Mouse (Mus musculus): Measurements from ENCODE around the gene Taok3. TPM values are rescaled to one million over a fixed set of nuclear protein-coding genes. Genes with fewer than 3 reads are reported as not detected.

Gene Taok3
- polyA plus RNA-seq (2012; ENCODE audit: insufficient read depth, insufficient read length, missing spikeins): 5.6 and 6.3 TPM in 2 replicates

DNA sequence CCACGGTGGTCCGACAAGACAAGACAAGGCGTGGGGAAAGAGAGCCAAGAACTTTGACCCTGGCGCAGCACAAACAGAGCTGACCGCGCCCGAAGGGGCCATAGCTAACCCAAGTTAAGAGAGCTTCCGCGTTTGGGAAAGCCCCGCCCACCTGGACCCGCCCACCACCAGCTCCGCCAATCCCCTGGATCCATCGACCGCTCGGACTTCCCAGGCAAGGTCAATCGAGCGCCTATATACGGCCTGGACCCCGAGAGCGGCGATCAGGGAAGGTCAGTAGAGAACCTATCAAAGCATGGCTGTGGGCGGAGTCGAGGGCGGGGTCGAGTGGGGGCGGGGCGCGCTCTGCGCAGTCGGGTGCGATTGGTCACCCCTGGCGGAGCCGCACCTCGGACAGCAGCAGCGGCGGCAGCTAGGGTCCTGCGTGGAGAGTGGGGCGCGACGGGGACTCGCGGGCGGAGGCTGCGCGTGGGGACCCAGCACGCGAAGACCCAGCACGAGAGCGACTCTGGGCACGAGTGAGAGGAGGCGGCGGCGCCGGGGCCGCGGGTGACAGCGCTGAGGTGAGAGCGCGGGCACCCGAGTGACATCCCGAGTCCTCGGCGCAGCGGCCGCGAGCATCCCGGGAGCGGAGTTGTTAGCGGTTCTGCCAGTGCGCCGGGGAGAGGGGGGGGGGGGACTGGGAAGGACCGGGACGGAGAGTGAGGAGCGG is at the start of gene Taok3:
Gene Taok3, plus strand, starts transcription at position 353 of the 712 bp plus-strand sequence.
- H3K4me1 ChIP-seq (ENCODE audit: control insufficient read depth, insufficient read depth, insufficient read length, low read length): no peaks in the 10 kb centered on the region
- peak within 1 kb of the TSS; percentile 82 for H3K27ac ChIP-seq (replicated peaks; ENCODE audit: low read depth, low read length)
- H3K4me3 ChIP-seq (ENCODE audit: insufficient read depth, low read depth, low read length): peak within 1 kb of the TSS; percentile 91

DNA sequence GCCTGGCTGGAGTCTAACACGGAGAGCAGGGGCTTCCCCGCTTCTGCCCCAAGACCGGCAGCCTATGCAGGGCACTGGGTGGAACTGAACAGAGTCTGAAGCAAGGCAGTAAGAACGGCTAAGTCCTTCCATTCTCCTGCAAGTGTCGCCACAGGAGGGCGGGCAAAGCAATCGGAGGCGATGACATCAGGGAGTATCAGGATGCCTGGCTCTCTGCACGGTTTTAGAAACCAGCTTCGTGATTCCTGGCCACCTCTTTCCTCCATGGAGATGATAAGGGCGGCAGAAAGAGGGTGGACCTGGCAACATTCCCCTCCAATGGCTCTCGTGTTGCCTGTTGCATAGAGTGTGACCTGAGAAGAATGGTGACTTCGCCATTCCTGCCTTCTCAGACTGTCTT is 32.2 kb upstream of the Taok3 start:
- H3K27ac ChIP-seq (replicated peaks; ENCODE audit: low read depth, low read length): no peak overlapping the region
- H3K4me1 ChIP-seq (ENCODE audit: control insufficient read depth, insufficient read depth, insufficient read length, low read length): peaks cover 3% of the 10 kb centered on the region; the same call in 1 of the 2 replicates
- no peak overlapping the region for H3K4me3 ChIP-seq (ENCODE audit: insufficient read depth, low read depth, low read length)

DNA sequence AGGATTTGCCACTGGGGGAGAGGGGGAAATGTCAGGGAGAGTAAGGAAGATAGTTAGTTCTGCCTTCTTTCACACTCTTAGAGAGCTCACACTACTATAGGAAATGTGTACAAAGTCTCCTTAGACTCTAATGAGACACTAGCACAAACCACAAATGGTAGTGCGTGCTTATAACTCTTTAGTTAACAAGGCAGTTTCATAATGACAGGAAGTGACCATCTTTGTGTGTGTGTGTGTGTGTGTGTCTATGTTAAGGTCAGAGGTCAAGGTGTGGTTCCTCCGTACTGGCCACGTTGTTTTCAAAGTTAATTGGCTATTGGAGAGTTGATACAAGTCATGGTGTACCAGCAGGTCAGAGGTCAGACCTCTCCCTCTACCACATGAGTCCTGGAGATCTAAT is 30.8 kb upstream of the Taok3 start:
- Histone ChIP-seq H3K4me1 (ENCODE audit: control insufficient read depth, insufficient read depth, insufficient read length, low read length) (peaks cover 3% of the 10 kb centered on the region; the same call in 1 of the 2 replicates), H3K4me3 (ENCODE audit: insufficient read depth, low read depth, low read length) (no peak overlapping the region), H3K27ac (replicated peaks; ENCODE audit: low read depth, low read length) (no peak overlapping the region)

DNA sequence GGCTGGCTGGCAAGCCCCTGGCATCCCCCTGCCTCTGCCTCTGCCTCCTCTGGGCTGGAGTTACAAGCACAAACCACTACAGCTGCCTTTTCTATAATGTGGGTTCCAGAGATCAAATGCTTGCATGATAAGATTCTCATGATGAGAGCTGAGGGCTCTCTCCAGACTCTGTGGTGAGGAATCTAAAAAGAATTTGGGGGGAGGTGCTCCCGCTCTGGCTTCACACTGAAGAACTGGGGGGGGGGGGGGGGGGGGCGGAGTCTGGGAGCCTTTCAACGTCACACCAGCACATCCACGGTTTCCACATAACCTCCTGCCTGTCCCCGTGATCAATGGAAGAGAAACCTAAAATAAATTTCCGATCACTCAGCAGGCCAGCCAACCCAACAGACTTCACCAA is 30.1 kb upstream of the Taok3 start:
- H3K4me3 ChIP-seq (ENCODE audit: insufficient read depth, low read depth, low read length): no peak overlapping the region
- peaks cover 3% of the 10 kb centered on the region; the same call in 1 of the 2 replicates for H3K4me1 ChIP-seq (ENCODE audit: control insufficient read depth, insufficient read depth, insufficient read length, low read length)
- H3K27ac ChIP-seq (replicated peaks; ENCODE audit: low read depth, low read length): no peak overlapping the region

- Histone ChIP-seq H3K4me1 (ENCODE audit: control insufficient read depth, insufficient read depth, insufficient read length, low read length) (no peaks in the 10 kb centered on the region), H3K27ac (replicated peaks; ENCODE audit: low read depth, low read length) (no peak overlapping the region), H3K4me3 (ENCODE audit: insufficient read depth, low read depth, low read length) (no peak overlapping the region)
These were observed 25.5 kb upstream of the Taok3 start for GRCm38 (mm10) chr5:117094431-117094830.

GRCm38 (mm10) chr5:117096716-117097115 is 23.2 kb upstream of the Taok3 start:
- H3K4me3 ChIP-seq (ENCODE audit: insufficient read depth, low read depth, low read length): no peak overlapping the region
- no peaks in the 10 kb centered on the region for H3K4me1 ChIP-seq (ENCODE audit: control insufficient read depth, insufficient read depth, insufficient read length, low read length)

GRCm38 (mm10) chr5:117099008-117099407 is 20.9 kb upstream of the Taok3 start:
- no peaks in the 10 kb centered on the region for H3K4me1 ChIP-seq (ENCODE audit: control insufficient read depth, insufficient read depth, insufficient read length, low read length)
- H3K27ac ChIP-seq (replicated peaks; ENCODE audit: low read depth, low read length): no peak overlapping the region
- no peak overlapping the region for H3K4me3 ChIP-seq (ENCODE audit: insufficient read depth, low read depth, low read length)

More at GRCm38 (mm10) chr5:117096716-117097115, 23.2 kb upstream of the Taok3 start:
- no peak overlapping the region for H3K27ac ChIP-seq (replicated peaks; ENCODE audit: low read depth, low read length)

GRCm38 (mm10) chr5:117099742-117100141 is 20.2 kb upstream of the Taok3 start:
- no peaks in the 10 kb centered on the region for H3K4me1 ChIP-seq (ENCODE audit: control insufficient read depth, insufficient read depth, insufficient read length, low read length)

DNA sequence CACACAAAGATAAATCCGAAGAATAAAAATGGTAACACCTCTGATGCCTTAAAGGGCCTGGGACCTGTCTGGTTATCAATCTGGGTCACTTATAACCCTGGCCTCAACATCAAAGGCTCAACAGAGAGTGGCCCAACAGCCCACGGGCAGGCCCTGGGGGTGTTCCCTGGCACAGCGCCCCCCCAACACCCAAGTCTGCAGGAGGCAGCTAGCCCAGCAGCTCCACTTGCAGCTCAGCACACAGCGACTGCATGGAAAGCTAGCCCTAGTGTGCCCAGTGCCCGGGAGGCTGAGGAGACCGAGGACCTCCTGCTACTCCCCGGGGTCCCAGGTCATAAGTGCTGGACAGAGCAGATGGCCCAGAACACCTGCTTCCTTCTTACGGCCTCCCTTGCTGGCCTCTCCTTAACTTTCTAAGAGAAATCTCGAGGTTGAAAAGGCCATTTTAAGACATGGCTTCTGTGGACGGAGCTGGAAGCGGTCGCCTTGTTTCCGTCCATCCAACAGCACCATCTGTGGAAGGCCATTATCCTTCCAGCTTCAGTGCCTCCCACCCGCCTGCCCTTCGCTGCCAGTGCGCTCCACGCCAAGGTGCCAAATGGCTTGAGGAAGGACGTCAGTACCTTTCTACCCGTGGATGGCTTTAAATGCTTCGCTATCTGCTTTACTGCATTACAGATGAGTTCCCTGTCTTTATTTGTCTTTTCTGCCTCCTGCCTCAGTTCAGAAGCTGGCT is 16.6 kb upstream of the Taok3 start:
- H3K4me3 ChIP-seq (ENCODE audit: insufficient read depth, low read depth, low read length): no peak overlapping the region
- no peak overlapping the region for H3K27ac ChIP-seq (replicated peaks; ENCODE audit: low read depth, low read length)
- no peaks in the 10 kb centered on the region for H3K4me1 ChIP-seq (ENCODE audit: control insufficient read depth, insufficient read depth, insufficient read length, low read length)

More at GRCm38 (mm10) chr5:117099742-117100141, 20.2 kb upstream of the Taok3 start:
- H3K27ac ChIP-seq (replicated peaks; ENCODE audit: low read depth, low read length): no peak overlapping the region
- H3K4me3 ChIP-seq (ENCODE audit: insufficient read depth, low read depth, low read length): no peak overlapping the region

GRCm38 (mm10) chr5:117104329-117104728 is 15.6 kb upstream of the Taok3 start:
- no peak overlapping the region for H3K27ac ChIP-seq (replicated peaks; ENCODE audit: low read depth, low read length)
- H3K4me3 ChIP-seq (ENCODE audit: insufficient read depth, low read depth, low read length): no peak overlapping the region
- H3K4me1 ChIP-seq (ENCODE audit: control insufficient read depth, insufficient read depth, insufficient read length, low read length): no peaks in the 10 kb centered on the region; the same call in 1 of the 2 replicates

DNA sequence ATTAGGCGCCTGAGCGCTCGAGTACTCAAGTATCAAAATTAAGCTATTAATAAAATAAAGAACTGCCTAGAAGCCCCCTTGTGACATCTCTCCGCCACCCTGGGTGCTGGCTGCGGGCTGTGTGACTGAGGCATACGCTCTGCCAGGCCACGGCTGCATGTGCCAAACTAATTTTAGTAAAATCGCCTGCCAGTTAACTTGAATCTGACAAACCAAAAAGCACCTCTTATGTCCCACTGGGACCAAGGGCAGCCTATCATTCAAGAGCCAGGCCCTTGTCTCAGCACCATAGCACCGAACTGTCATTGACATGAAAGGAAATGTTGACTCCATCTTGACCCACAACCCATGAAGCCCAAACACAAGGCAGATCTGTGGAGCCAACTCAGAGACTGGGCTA is 14.2 kb upstream of the Taok3 start:
- no peak overlapping the region for H3K4me3 ChIP-seq (ENCODE audit: insufficient read depth, low read depth, low read length)
- no peak overlapping the region for H3K27ac ChIP-seq (replicated peaks; ENCODE audit: low read depth, low read length)
- no peaks in the 10 kb centered on the region; the same call in 1 of the 2 replicates for H3K4me1 ChIP-seq (ENCODE audit: control insufficient read depth, insufficient read depth, insufficient read length, low read length)

DNA sequence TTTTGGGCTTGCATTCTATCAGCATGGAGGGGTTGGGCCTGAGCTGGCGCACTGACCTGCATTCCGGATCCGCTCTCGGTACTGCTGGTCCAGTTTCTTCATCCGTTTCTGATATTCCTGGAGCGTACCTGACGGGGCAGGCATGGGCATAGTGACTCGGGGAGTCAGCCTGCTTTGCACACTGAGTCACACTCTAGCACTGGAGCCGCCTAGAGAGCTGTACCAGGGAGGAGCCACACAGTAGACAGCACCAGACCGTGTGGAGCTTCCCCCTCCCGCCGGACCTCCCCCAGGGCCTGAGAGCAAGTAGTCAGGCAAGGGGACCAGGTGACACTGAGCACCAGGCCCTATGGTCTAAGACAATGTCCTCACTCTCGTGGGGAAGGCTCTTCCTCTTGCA is 11.6 kb upstream of the Taok3 start:
- no peak overlapping the region for H3K27ac ChIP-seq (replicated peaks; ENCODE audit: low read depth, low read length)
- no peak overlapping the region for H3K4me3 ChIP-seq (ENCODE audit: insufficient read depth, low read depth, low read length)
- no peaks in the 10 kb centered on the region; the same call in 1 of the 2 replicates for H3K4me1 ChIP-seq (ENCODE audit: control insufficient read depth, insufficient read depth, insufficient read length, low read length)

DNA sequence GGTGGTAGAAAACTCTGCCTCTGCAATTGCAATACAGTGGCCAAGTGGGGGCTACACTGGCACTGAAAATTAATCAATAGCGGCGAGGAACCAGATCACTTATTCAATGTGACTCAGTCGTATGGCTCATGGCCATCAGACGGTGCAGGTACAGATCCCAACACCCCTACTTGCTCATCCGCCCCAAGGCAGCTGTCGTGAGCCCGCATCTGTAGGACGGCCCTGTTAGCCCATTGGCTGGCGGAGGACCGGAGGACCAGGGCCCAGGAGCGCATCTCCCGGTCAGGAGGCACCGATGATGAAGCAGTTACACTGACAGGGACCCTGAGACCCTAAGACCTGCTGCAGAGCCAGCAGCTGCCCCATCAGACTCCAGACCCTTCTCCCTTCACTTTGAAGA is 11.2 kb upstream of the Taok3 start:
- Histone ChIP-seq H3K4me1 (ENCODE audit: control insufficient read depth, insufficient read depth, insufficient read length, low read length) (no peaks in the 10 kb centered on the region; the same call in 1 of the 2 replicates), H3K4me3 (ENCODE audit: insufficient read depth, low read depth, low read length) (no peak overlapping the region), H3K27ac (replicated peaks; ENCODE audit: low read depth, low read length) (no peak overlapping the region)

GRCm38 (mm10) chr5:117109522-117109921 is 10.4 kb upstream of the Taok3 start:
- Histone ChIP-seq H3K4me1 (ENCODE audit: control insufficient read depth, insufficient read depth, insufficient read length, low read length) (no peaks in the 10 kb centered on the region; the same call in 1 of the 2 replicates), H3K4me3 (ENCODE audit: insufficient read depth, low read depth, low read length) (no peak overlapping the region), H3K27ac (replicated peaks; ENCODE audit: low read depth, low read length) (peak overlapping the region; percentile 28)

GRCm38 (mm10) chr5:117111064-117111773 is 8.7 kb upstream of the Taok3 start:
- H3K27ac ChIP-seq (replicated peaks; ENCODE audit: low read depth, low read length): no peak overlapping the region
- H3K4me1 ChIP-seq (ENCODE audit: control insufficient read depth, insufficient read depth, insufficient read length, low read length): no peaks in the 10 kb centered on the region; the same call in 1 of the 2 replicates
- no peak overlapping the region for H3K4me3 ChIP-seq (ENCODE audit: insufficient read depth, low read depth, low read length)
